Mouse (Mus musculus) CD4-positive, CD25-positive, alpha-beta regulatory T cell, adult 4 months (primary cell): ENCODE measurements around the gene Phf23. TPM values are rescaled to one million over a fixed set of nuclear protein-coding genes. Genes with fewer than 3 reads are reported as not detected.

Source experiments
- ATAC-seq: one replicate; pipeline ENCODE4 v1.8.0; 2017
- polyA plus RNA-seq, 2 experiments: library from polyadenylated mRNA; unstranded; fragments of 100-300 nt; shearing (Covaris generic); gene quantifications; one replicate each; pipeline ENCODE4 v1.2.1; 2017

The Phf23 gene
- polyA plus RNA-seq, 2 experiments from 2014 or later: 41.3 to 43.5 TPM

- ATAC-seq: no peak
Measured at GRCm38 (mm10) chr11:70023481-70024150, 28.0 kb downstream of the Phf23 start.

GRCm38 (mm10) chr11:70024151-70024514 is 28.6 kb downstream of the Phf23 start:
- ATAC-seq: no peak

DNA sequence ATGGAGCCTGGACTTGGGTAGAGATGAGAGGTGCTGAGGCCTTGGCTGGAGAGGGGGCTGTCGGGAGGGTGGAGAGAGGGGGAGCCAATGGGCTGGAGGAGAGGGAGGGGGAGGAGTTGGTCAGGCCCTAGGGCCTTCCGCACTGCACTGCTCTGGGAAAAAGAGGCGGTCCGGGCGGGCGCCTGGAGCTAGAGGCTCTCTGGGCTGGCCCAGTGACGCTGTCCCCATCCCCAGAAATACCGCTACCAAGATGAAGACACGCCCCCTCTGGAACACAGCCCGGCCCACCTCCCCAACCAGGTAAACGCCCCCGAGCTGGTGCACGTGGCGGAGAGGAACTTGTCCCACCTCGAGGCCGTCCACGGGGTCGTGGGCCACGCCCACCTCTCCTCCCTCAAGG is 31.1 kb downstream of the Phf23 start:
- no peak for ATAC-seq

DNA sequence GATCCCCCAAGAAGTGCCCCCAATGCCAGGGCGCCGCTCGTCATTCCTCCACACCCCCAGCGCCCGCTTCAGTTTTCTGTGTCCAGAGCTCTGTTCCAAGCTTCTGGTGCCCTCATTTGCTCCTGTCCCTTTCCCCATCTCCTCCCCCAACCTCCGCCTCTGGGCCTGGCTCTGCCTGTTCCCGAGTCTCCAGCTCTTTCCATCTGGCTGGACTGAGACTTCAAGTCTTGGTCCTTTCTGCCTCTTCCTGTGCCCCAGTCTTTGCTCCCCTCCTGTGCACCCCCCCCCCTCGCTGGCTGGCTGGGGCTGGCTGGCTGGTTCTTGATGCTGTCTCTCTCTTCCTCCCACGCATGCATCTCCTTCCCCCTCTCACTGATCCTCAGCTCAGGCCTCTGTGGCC is 31.8 kb downstream of the Phf23 start:
- ATAC-seq: no peak

DNA sequence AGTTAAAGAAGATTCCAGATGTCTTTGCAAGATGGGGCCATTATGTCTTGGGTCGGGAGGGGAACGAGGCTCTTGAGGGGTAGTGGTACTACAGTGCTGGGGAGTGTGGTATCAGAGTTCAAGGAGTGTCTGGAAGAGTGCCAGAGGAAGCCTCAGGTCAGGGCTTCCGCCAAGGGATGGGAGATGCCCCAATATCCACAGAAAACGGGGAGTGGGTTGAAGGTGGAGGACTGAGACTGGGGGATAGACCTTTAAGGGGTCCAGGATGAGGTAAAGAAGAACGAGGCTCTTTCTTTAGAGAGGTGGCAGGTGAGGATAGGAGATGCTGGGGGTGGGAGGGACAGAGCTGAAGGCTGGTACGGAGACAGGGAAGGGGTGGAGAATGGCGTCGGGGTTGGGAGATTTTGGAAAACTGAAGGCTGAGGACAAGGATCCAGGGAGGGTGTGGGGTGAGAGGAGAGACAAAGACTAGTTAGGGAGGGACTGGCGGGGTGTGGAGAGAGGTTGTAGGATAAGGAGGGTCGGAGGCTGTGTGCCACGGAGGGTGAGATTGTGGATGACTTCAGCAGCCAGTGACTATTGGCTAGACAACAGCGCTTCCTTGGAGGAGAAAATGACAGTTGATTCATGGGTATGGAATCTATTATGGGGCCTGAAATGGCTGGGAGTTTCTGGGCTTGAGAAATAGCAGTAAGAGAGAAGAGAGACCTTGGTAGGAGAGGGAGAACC is 33.0 kb downstream of the Phf23 start:
- ATAC-seq: no peak

DNA sequence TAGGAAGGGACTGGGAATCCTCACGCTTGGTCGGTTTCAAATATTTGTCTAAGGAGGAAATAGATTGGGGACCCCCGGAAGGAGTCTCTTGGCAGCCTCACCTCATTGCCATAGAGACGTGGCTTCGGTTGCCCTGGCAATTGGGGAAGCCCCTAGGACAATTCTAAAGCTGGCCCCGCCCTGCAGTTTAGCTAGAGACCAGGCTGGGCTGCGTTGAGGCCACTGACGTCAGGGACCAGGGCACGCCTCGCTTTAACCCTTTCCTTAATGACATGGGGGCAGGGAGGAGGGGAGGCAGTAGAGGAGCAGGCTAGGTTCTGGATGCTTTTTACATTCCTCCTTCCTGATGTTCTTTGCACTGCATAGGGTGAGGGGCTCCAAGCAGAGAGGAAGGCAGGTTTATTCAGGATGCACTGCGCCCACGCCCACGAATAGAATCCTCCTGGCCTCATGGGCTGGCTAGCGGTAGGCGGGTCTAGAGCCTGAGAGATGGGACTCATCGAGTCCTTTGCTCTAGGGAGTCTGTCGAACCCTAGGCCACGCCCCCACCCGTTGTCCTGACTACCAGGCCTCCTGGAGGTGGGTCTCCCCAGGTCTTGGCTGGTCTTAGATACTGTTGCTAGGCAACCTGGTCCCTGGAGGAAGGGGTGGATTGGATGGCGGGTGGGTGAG is 33.7 kb downstream of the Phf23 start:
- peak; percentile 92 for ATAC-seq

GRCm38 (mm10) chr11:70029829-70030550 is 34.4 kb downstream of the Phf23 start:
- peak; percentile 36 for ATAC-seq

DNA sequence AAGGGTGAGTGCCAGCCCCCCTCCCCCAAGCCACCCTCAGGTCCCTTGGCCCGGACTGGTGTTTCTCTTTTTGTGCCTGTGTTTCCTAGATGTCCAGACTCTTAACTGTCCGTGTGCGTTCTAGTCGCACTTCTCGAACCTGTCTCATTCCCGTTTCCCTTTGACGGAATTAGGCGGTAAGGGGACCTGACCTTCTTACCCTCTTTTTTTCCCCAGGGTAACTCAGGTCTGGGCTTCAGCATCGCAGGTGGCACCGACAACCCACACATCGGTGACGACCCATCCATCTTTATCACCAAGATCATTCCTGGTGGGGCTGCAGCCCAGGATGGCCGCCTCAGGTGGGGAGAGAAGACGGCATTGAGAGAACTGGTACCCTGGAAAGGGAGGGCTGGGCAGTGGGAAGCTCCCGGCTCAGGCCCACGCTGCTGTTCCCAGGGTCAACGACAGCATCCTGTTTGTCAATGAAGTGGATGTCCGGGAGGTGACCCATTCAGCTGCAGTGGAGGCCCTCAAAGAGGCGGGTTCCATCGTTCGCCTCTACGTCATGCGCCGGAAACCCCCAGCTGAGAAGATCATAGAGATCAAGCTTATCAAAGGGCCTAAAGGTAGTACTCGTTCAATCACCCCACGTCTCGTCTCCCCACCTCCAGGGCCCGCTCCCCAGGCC is 35.2 kb downstream of the Phf23 start:
- no peak for ATAC-seq

GRCm38 (mm10) chr11:70031321-70031670 is 35.7 kb downstream of the Phf23 start:
- ATAC-seq: no peak

- no peak for ATAC-seq
Measured at GRCm38 (mm10) chr11:70038174-70038573, 42.6 kb downstream of the Phf23 start.

DNA sequence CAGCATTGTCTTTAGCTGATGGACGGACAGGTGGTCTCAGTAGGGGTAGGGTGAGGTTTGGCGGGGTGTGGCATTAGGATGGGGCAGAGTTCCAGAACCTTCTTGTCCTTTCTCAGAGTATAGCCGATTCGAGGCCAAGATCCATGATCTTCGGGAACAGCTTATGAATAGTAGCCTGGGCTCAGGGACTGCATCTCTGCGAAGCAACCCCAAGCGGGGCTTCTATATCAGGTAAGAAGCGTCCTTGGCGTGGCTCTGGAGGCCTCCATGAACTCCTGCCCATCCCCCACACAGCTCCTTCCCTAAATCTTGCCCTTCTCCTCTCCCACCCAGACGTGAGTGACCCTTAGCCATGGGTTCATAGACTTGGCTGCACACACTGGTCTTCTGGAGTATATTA is 44.1 kb downstream of the Phf23 start:
- ATAC-seq: no peak

- ATAC-seq: no peak
Measured at GRCm38 (mm10) chr11:70040184-70040583, 44.6 kb downstream of the Phf23 start.

- no peak for ATAC-seq
Measured at GRCm38 (mm10) chr11:70042309-70043085, 46.9 kb downstream of the Phf23 start.

GRCm38 (mm10) chr11:70043665-70044064 is 48.1 kb downstream of the Phf23 start:
- no peak for ATAC-seq

GRCm38 (mm10) chr11:70045435-70045834 is 49.9 kb downstream of the Phf23 start:
- ATAC-seq: no peak

- ATAC-seq: no peak
Measured at GRCm38 (mm10) chr11:70049366-70049765, 53.8 kb downstream of the Phf23 start.

Other genes with a start within 250 kb of the Phf23 start
- 10 to 100 TPM; 25.6 to 36.0 TPM for gene Polr2a, start 237.1 kb upstream of the Phf23 start, polyA plus RNA-seq
- not detected for gene Slc35g3, start 233.8 kb upstream of the Phf23 start, polyA plus RNA-seq
- gene Zbtb4, start 229.9 kb upstream of the Phf23 start, polyA plus RNA-seq: 10 to 100 TPM; 11.2 to 11.8 TPM
- gene Chrnb1, start 199.8 kb upstream of the Phf23 start, polyA plus RNA-seq: 1 to 10 TPM; 2.9 to 4.5 TPM
- not detected for gene Fgf11, start 193.9 kb upstream of the Phf23 start, polyA plus RNA-seq
- gene Tmem102, start 190.2 kb upstream of the Phf23 start, polyA plus RNA-seq: not detected
- gene Gm39566, start 180.5 kb upstream of the Phf23 start, polyA plus RNA-seq: not detected
- gene Spem2, start 177.3 kb upstream of the Phf23 start, polyA plus RNA-seq: not detected
- under 1 TPM in 1 of 2 experiments, not detected in 1; 0.42 TPM for gene Spem1, start 173.6 kb upstream of the Phf23 start, polyA plus RNA-seq
- 1 to 10 TPM; 1.1 to 1.2 TPM for gene Nlgn2, start 158.0 kb upstream of the Phf23 start, polyA plus RNA-seq
- gene Tmem256, start 157.3 kb upstream of the Phf23 start, polyA plus RNA-seq: 100 to 1,000 TPM in 1 of 2 experiments, 10 to 100 TPM in 1; 93.2 to 114 TPM
- gene Plscr3, start 149.4 kb upstream of the Phf23 start, polyA plus RNA-seq: 10 to 100 TPM; 22.4 to 33.5 TPM
- not detected for gene Tnk1, start 137.0 kb upstream of the Phf23 start, polyA plus RNA-seq
- not detected for gene Tmem95, start 117.8 kb upstream of the Phf23 start, polyA plus RNA-seq
- 1 to 10 TPM in 1 of 2 experiments, not detected in 1; 1.1 TPM for gene Kctd11, start 114.4 kb upstream of the Phf23 start, polyA plus RNA-seq
- gene Acap1, start 100.2 kb upstream of the Phf23 start, polyA plus RNA-seq: 100 to 1,000 TPM; 256 to 383 TPM
- 1 to 10 TPM; 1.6 to 2.0 TPM for gene 2810408A11Rik, start 94.8 kb upstream of the Phf23 start, polyA plus RNA-seq
- 1 to 10 TPM; 8.3 to 9.1 TPM for gene Neurl4, start 94.7 kb upstream of the Phf23 start, polyA plus RNA-seq
- gene Gps2, start 81.9 kb upstream of the Phf23 start, polyA plus RNA-seq: 100 to 1,000 TPM; 120 to 134 TPM
- 1,000 to 10,000 TPM; 1,067 to 1,377 TPM for gene Eif5a, start 73.8 kb upstream of the Phf23 start, polyA plus RNA-seq
- gene Ybx2, start 60.0 kb upstream of the Phf23 start, polyA plus RNA-seq: not detected
- gene Slc2a4, start 47.6 kb upstream of the Phf23 start, polyA plus RNA-seq: not detected
- not detected for gene Cldn7, start 31.0 kb upstream of the Phf23 start, polyA plus RNA-seq
- gene Ctdnep1, start 14.6 kb upstream of the Phf23 start, polyA plus RNA-seq: 10 to 100 TPM; 21.1 to 25.4 TPM
- gene Elp5, start 13.3 kb upstream of the Phf23 start, polyA plus RNA-seq: 10 to 100 TPM; 69.7 to 79.3 TPM
- gene Gabarap, start 4.6 kb upstream of the Phf23 start, polyA plus RNA-seq: 100 to 1,000 TPM; 282 to 355 TPM
- gene Dvl2, start 4.8 kb downstream of the Phf23 start, polyA plus RNA-seq: 1 to 10 TPM; 4.0 to 4.6 TPM
- gene Acadvl, start 19.6 kb downstream of the Phf23 start, polyA plus RNA-seq: 100 to 1,000 TPM; 124 to 181 TPM
- gene Dlg4, start 21.2 kb downstream of the Phf23 start, polyA plus RNA-seq: 10 to 100 TPM in 1 of 2 experiments, 1 to 10 TPM in 1; 9.4 to 17.1 TPM
- gene Asgr1, start 58.3 kb downstream of the Phf23 start, polyA plus RNA-seq: not detected
- gene Asgr2, start 96.9 kb downstream of the Phf23 start, polyA plus RNA-seq: not detected
- gene Mgl2, start 134.6 kb downstream of the Phf23 start, polyA plus RNA-seq: not detected
- not detected for gene Clec10a, start 160.4 kb downstream of the Phf23 start, polyA plus RNA-seq
- not detected for gene Slc16a11, start 217.0 kb downstream of the Phf23 start, polyA plus RNA-seq
- 1 to 10 TPM; 2.7 to 3.9 TPM for gene Slc16a13, start 225.3 kb downstream of the Phf23 start, polyA plus RNA-seq
- under 1 TPM; 0.31 to 0.56 TPM for gene Bcl6b, start 234.0 kb downstream of the Phf23 start, polyA plus RNA-seq
- gene 0610010K14Rik, start 242.1 kb downstream of the Phf23 start, polyA plus RNA-seq: 100 to 1,000 TPM; 123 to 141 TPM
- gene Gm21988, start 244.1 kb downstream of the Phf23 start, polyA plus RNA-seq: 1 to 10 TPM; 3.3 to 5.3 TPM
- gene Rnasek, start 244.1 kb downstream of the Phf23 start, polyA plus RNA-seq: 100 to 1,000 TPM; 218 TPM